Mouse (Mus musculus) urinary bladder, postnatal 36 days (tissue): ENCODE results near the gene Tesk2.

Experiments used
- DNase-seq, 2 experiments: peaks; one replicate each; pipeline ENCODE4 v3.0.0; 2022; ENCODE audit warnings: low spot score in 2 of 2, mixed read lengths in 1 of 2

The Tesk2 gene

GRCm38 (mm10) chr4:116719396-116719795 is 1.4 kb upstream of the Tesk2 start:
- peak; percentile 41 to 57 for DNase-seq

GRCm38 (mm10) chr4:116721098-116721628 is 415 bp downstream of the Tesk2 start:
- peak in 1 of 2 experiments; percentile 10 for DNase-seq

GRCm38 (mm10) chr4:116722230-116722629 is 1.5 kb downstream of the Tesk2 start:
- DNase-seq = no peak

GRCm38 (mm10) chr4:116725444-116725843 is 4.7 kb downstream of the Tesk2 start:
- DNase-seq = no peak

GRCm38 (mm10) chr4:116727401-116727800 is 6.7 kb downstream of the Tesk2 start:
- no peak for DNase-seq

- DNase-seq = no peak
Observed at GRCm38 (mm10) chr4:116729532-116729931, 8.8 kb downstream of the Tesk2 start.

- no peak for DNase-seq
Observed at GRCm38 (mm10) chr4:116731077-116731476, 10.3 kb downstream of the Tesk2 start.

- DNase-seq = no peak
Observed at GRCm38 (mm10) chr4:116732355-116732754, 11.6 kb downstream of the Tesk2 start.

GRCm38 (mm10) chr4:116734996-116735395 is 14.2 kb downstream of the Tesk2 start:
- no peak for DNase-seq

GRCm38 (mm10) chr4:116738972-116739751 is 18.4 kb downstream of the Tesk2 start:
- DNase-seq = no peak

- DNase-seq = no peak
Observed at GRCm38 (mm10) chr4:116749750-116750149, 29.0 kb downstream of the Tesk2 start.

- no peak for DNase-seq
Observed at GRCm38 (mm10) chr4:116761914-116762313, 41.2 kb downstream of the Tesk2 start.

GRCm38 (mm10) chr4:116764001-116764400 is 43.3 kb downstream of the Tesk2 start:
- no peak for DNase-seq

- DNase-seq = no peak
Observed at GRCm38 (mm10) chr4:116768510-116768909, 47.8 kb downstream of the Tesk2 start.

GRCm38 (mm10) chr4:116769060-116769459 is 48.3 kb downstream of the Tesk2 start:
- no peak for DNase-seq

- DNase-seq = no peak
Observed at GRCm38 (mm10) chr4:116776391-116776790, 55.6 kb downstream of the Tesk2 start.

GRCm38 (mm10) chr4:116777079-116777478 is 56.3 kb downstream of the Tesk2 start:
- no peak for DNase-seq

GRCm38 (mm10) chr4:116780541-116780940 is 59.8 kb downstream of the Tesk2 start:
- DNase-seq = no peak

- no peak for DNase-seq
Observed at GRCm38 (mm10) chr4:116781366-116781765, 60.6 kb downstream of the Tesk2 start.

GRCm38 (mm10) chr4:116782171-116782570 is 61.4 kb downstream of the Tesk2 start:
- DNase-seq = no peak

GRCm38 (mm10) chr4:116786587-116786986 is 65.8 kb downstream of the Tesk2 start:
- DNase-seq = no peak

- DNase-seq = no peak
Observed at GRCm38 (mm10) chr4:116787985-116788760, 67.4 kb downstream of the Tesk2 start.

GRCm38 (mm10) chr4:116788956-116789355 is 68.2 kb downstream of the Tesk2 start:
- peak; percentile 75 to 80 for DNase-seq
